Mouse (Mus musculus) G1E (cell line): ENCODE results near the gene Pacs2.

Source experiments
- CTCF ChIP-seq: IDR thresholded peaks from 2 replicates; pipeline ENCODE4 v1.5.1; 2012; ENCODE audit warnings: low read depth, low read length, inconsistent platforms, mixed read lengths
- GATA1 ChIP-seq: IDR thresholded peaks from 2 replicates; pipeline ENCODE4 v1.6.1; 2012; ENCODE audit warnings: borderline replicate concordance, low read length, inconsistent platforms, mixed read lengths
- POLR2AphosphoS5 ChIP-seq: IDR thresholded peaks from 2 replicates; pipeline ENCODE4 v1.6.1; 2012; ENCODE audit warnings: low read depth, low read length, inconsistent platforms; ENCODE audit not compliant: insufficient replicate concordance

DNA sequence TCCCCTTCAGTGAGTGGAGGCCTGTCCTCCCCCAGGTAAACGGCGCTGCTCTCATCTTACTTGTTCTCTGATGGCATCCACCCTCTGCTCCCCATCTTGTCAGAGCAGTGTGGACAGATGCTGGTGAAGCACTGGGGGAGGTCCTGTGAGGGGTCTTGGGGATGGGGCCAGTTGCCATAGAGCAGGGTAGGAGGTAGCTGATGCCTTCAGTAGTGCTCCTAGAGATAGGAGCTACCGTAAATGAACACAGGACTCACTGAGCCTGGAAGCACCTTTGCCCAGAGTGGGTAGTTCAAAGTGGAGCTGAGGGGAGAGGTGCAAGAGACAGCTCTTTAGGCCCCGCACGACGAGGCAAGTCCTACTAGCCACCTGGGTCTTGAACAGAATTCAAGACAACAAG lies 55.1 kb downstream of the Pacs2 start:
- TF ChIP-seq CTCF (no peak), GATA1 (no peak), POLR2AphosphoS5 (no peak)
